Mouse (Mus musculus) embryo, embryonic 9.5 days (tissue): ENCODE data around the gene Ccdc177.

Experiments used
- DNase-seq: peaks from one replicate; pipeline ENCODE4 v3.0.0-alpha.2; 2017; ENCODE audit errors: extremely low spot score

Gene Ccdc177

GRCm38 (mm10) chr12:80785005-80785404, 24.5 kb upstream of the Ccdc177 start:
- DNase-seq = no peak

- no peak for DNase-seq
Measured at GRCm38 (mm10) chr12:80783889-80784288, 23.4 kb upstream of the Ccdc177 start.

GRCm38 (mm10) chr12:80782892-80783291, 22.4 kb upstream of the Ccdc177 start:
- DNase-seq = no peak

- DNase-seq = no peak
Measured at GRCm38 (mm10) chr12:80782190-80782589, 21.7 kb upstream of the Ccdc177 start.

- DNase-seq = no peak
Measured at GRCm38 (mm10) chr12:80779760-80780159, 19.3 kb upstream of the Ccdc177 start.

GRCm38 (mm10) chr12:80778188-80778936, 17.9 kb upstream of the Ccdc177 start:
- no peak for DNase-seq

- DNase-seq = no peak
Measured at GRCm38 (mm10) chr12:80776046-80776634, 15.7 kb upstream of the Ccdc177 start.

GRCm38 (mm10) chr12:80774786-80775185, 14.3 kb upstream of the Ccdc177 start:
- DNase-seq = no peak

GRCm38 (mm10) chr12:80769697-80770096, 9.2 kb upstream of the Ccdc177 start:
- DNase-seq = peak; percentile 82

GRCm38 (mm10) chr12:80764116-80764515, 3.6 kb upstream of the Ccdc177 start:
- DNase-seq = no peak

- no peak for DNase-seq
Measured at GRCm38 (mm10) chr12:80762982-80763381, 2.5 kb upstream of the Ccdc177 start.

GRCm38 (mm10) chr12:80759713-80760395, 633 bp downstream of the Ccdc177 start:
- DNase-seq = peak; percentile 79

GRCm38 (mm10) chr12:80759387-80759712, 1.1 kb downstream of the Ccdc177 start:
- no peak for DNase-seq

- peak; percentile 68 for DNase-seq
Measured at GRCm38 (mm10) chr12:80758559-80759386, 1.7 kb downstream of the Ccdc177 start.

GRCm38 (mm10) chr12:80757751-80758558, 2.5 kb downstream of the Ccdc177 start:
- DNase-seq = peak; percentile 79

- no peak for DNase-seq
Measured at GRCm38 (mm10) chr12:80751556-80751955, 8.9 kb downstream of the Ccdc177 start.

- DNase-seq = no peak
Measured at GRCm38 (mm10) chr12:80746031-80746813, 14.3 kb downstream of the Ccdc177 start.

GRCm38 (mm10) chr12:80744614-80745013, 15.9 kb downstream of the Ccdc177 start:
- no peak for DNase-seq

GRCm38 (mm10) chr12:80739482-80739881, 21.0 kb downstream of the Ccdc177 start:
- no peak for DNase-seq

GRCm38 (mm10) chr12:80737283-80737600, 23.2 kb downstream of the Ccdc177 start:
- DNase-seq = no peak
